Mouse (Mus musculus) cerebellum, adult 2 months (tissue): Measurements from ENCODE around the gene Muc13. TPM values are rescaled to one million over a fixed set of nuclear protein-coding genes. Genes with fewer than 3 reads are reported as not detected.

ENCODE experiments used
- DNase-seq, 2 experiments: peaks; one replicate each; pipeline ENCODE4 v3.0.0; 2021
- H3K27ac ChIP-seq: fragments of 200-500 bp; 2 replicates; pipeline ENCODE4 v1.5.1; 2012; ENCODE audit warnings: low read length, control low read depth, inconsistent platforms; ENCODE audit not compliant: insufficient read depth
- H3K27me3 ChIP-seq: fragments of 200-500 bp; 2 replicates; pipeline ENCODE4 v1.6.1; 2012; ENCODE audit warnings: inconsistent platforms, mild to moderate bottlenecking, low read length, moderate library complexity; ENCODE audit not compliant: control insufficient read depth, insufficient read depth
- H3K4me1 ChIP-seq: fragments of 200-500 bp; 2 replicates; pipeline ENCODE4 v1.6.1; 2011; ENCODE audit warnings: low read length; ENCODE audit not compliant: control insufficient read depth, insufficient read depth
- H3K4me3 ChIP-seq: fragments of 200-500 bp; replicated peaks from 2 replicates; pipeline ENCODE3; 2011; ENCODE audit warnings: mild to moderate bottlenecking, low read depth, low read length, control low read depth; ENCODE audit not compliant: insufficient read depth
- CTCF ChIP-seq: fragments of 200-500 bp; IDR thresholded peaks from 2 replicates; pipeline ENCODE4 v1.5.1; 2011; ENCODE audit warnings: low read depth, mild to moderate bottlenecking, control low read depth, low read length, moderate library complexity, borderline replicate concordance; ENCODE audit not compliant: insufficient read depth
- POLR2A ChIP-seq: fragments of 200-500 bp; IDR thresholded peaks from 2 replicates; pipeline ENCODE4 v1.6.1; 2011; ENCODE audit warnings: low read length, control low read depth, borderline replicate concordance; ENCODE audit not compliant: insufficient read depth
- whole genome bisulfite sequencing: fragments of 180-500 bp; shearing (Covaris S2); methylation state at CpG from one replicate; pipeline ENCODE4 v1.1.7; 2018; 5-methylcytosine and 5-hydroxymethylcytosine counted together
- polyA plus RNA-seq: library from polyadenylated mRNA; depleted of rRNA; stranded (reverse); fragments of >200 nt; gene quantifications from 2 replicates; pipeline ENCODE4 v1.2.3, GENCODE M21; 2012

Gene Muc13
- polyA plus RNA-seq, 1 experiment = 0.11 TPM

DNA sequence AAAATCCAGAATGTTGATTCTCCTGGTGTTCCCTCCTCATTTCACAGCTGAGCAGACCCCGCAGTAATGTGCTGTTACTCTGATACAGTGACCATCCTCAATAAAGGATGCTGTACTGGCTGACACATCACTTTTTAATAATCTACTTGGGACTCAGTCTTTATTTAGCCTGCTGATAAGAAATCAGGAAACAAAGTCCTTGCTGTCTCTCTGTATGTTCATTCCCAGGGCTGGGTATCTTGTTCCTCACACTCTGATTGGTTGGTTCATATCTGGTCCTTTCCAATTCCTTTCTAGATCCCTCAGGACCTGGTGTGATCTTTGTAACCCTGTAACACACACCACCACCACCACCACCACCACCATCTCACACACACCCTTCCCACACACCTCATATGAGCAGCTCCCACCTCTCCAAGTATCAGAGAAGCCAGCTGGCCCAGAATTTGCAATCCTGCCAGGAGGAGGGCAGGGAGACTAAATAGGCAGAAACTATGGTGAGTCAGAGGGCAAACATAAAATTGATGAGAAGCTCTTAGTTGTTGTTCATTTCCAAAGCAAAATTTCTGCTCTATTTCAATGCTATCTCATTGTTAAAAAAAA is 18.0 kb upstream of the Muc13 start:
- Histone ChIP-seq H3K4me3 (no peak overlapping the region), H3K27ac (no peak overlapping the region), H3K4me1 (no peaks in the 10 kb centered on the region; the same call in 1 of the 2 replicates), H3K27me3 (no peaks in the 10 kb centered on the region)
- DNase-seq = no peak
- WGBS = 89% methylated on average over 1 of the region's 1 CpGs
- TF ChIP-seq POLR2A (no peak), CTCF (no peak)

GRCm38 (mm10) chr16:33776766-33777529 is 16.9 kb upstream of the Muc13 start:
- H3K4me3 ChIP-seq = no peak overlapping the region
- 83% methylated on average over 7 of the region's 7 CpGs for WGBS
- H3K27me3 ChIP-seq = no peaks in the 10 kb centered on the region
- no peak for DNase-seq
- no peak for TF ChIP-seq CTCF
- no peak for TF ChIP-seq POLR2A
- H3K4me1 ChIP-seq = no peaks in the 10 kb centered on the region; the same call in 1 of the 2 replicates
- no peak overlapping the region for H3K27ac ChIP-seq

GRCm38 (mm10) chr16:33777607-33778006 is 16.2 kb upstream of the Muc13 start:
- no peak for TF ChIP-seq CTCF
- TF ChIP-seq POLR2A = no peak
- H3K27ac ChIP-seq = no peak overlapping the region
- no peaks in the 10 kb centered on the region; the same call in 1 of the 2 replicates for H3K4me1 ChIP-seq
- H3K4me3 ChIP-seq = no peak overlapping the region
- DNase-seq = no peak
- H3K27me3 ChIP-seq = no peaks in the 10 kb centered on the region
- 89% methylated on average over 6 of the region's 6 CpGs for WGBS

- 78% methylated on average over 5 of the region's 5 CpGs for WGBS
- Histone ChIP-seq H3K27ac (no peak overlapping the region), H3K27me3 (no peaks in the 10 kb centered on the region), H3K4me1 (no peaks in the 10 kb centered on the region), H3K4me3 (no peak overlapping the region)
- no peak for DNase-seq
- TF ChIP-seq POLR2A (no peak), CTCF (no peak)
Observed at GRCm38 (mm10) chr16:33781789-33782728, 11.8 kb upstream of the Muc13 start.

GRCm38 (mm10) chr16:33782729-33783091 is 11.1 kb upstream of the Muc13 start:
- Histone ChIP-seq H3K27ac (no peak overlapping the region), H3K4me1 (no peaks in the 10 kb centered on the region), H3K4me3 (no peak overlapping the region), H3K27me3 (no peaks in the 10 kb centered on the region)
- TF ChIP-seq CTCF = no peak
- no peak for TF ChIP-seq POLR2A
- no peak for DNase-seq
- 91% methylated on average over 1 of the region's 1 CpGs for WGBS

DNA sequence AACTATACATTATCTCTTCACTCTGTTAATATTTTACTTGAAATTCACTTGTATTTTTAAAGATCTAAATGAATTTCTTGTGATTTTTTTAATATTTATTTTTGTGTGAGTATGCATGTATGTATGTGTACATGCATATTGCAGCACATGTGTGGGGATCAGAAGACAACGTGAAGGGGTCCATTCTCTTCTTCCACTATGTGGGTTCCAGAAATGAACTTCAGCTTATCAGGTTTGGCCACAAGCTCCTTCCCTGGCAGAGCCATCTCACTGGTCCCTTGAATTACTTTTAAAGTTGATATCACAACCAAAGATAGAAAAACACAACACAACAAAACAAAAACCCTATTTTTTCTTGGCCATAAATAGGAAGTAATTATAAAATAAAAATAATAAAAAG is 9.3 kb upstream of the Muc13 start:
- H3K27me3 ChIP-seq = no peaks in the 10 kb centered on the region
- H3K4me1 ChIP-seq = no peaks in the 10 kb centered on the region
- 81% methylated on average over 1 of the region's 1 CpGs for WGBS
- no peak overlapping the region for H3K4me3 ChIP-seq
- H3K27ac ChIP-seq = no peak overlapping the region
- no peak for TF ChIP-seq POLR2A
- no peak for DNase-seq

GRCm38 (mm10) chr16:33785092-33785704 is 8.6 kb upstream of the Muc13 start:
- no peak for TF ChIP-seq POLR2A
- TF ChIP-seq CTCF = no peak
- DNase-seq = no peak
- Histone ChIP-seq H3K27ac (no peak overlapping the region), H3K4me1 (no peaks in the 10 kb centered on the region), H3K27me3 (no peaks in the 10 kb centered on the region), H3K4me3 (no peak overlapping the region)
- WGBS = 85% methylated on average over 8 of the region's 8 CpGs
